Mouse (Mus musculus) liver, adult 2 months (tissue): ENCODE data around the gene Nkain2. TPM values are rescaled to one million over a fixed set of nuclear protein-coding genes. Genes with fewer than 3 reads are reported as not detected.
"Not testable (repeated sequence)": the region's sequence is repeated elsewhere in the genome, so short reads cannot be mapped to it uniquely, and the experiment has no call there.

ENCODE experiments used
- DNase-seq: peaks from one replicate; pipeline ENCODE4 v3.0.0-alpha.2; 2011; ENCODE audit warnings: low read depth, low spot score; ENCODE audit errors: extremely low read depth
- H3K27ac ChIP-seq: fragments of 200-500 bp; replicated peaks from 2 replicates; pipeline ENCODE4 v1.5.1; 2012; ENCODE audit warnings: low read depth, mild to moderate bottlenecking, control low read depth, inconsistent platforms, low read length; ENCODE audit not compliant: insufficient read depth
- H3K27me3 ChIP-seq: fragments of 200-500 bp; 2 replicates; pipeline ENCODE4 v1.6.1; 2012; ENCODE audit warnings: mild to moderate bottlenecking, moderate library complexity, low read length, inconsistent platforms; ENCODE audit not compliant: control insufficient read depth, insufficient read depth
- H3K36me3 ChIP-seq: fragments of 200-500 bp; 2 replicates; pipeline ENCODE4 v1.6.1; 2012; ENCODE audit warnings: low read length, inconsistent platforms; ENCODE audit not compliant: control insufficient read depth, insufficient read depth
- H3K4me1 ChIP-seq: fragments of 200-500 bp; 2 replicates; pipeline ENCODE4 v1.6.1; 2011; ENCODE audit warnings: low read length; ENCODE audit not compliant: control insufficient read depth, insufficient read depth
- H3K4me3 ChIP-seq: fragments of 200-500 bp; 2 replicates; pipeline ENCODE4 v1.5.1; 2011; ENCODE audit warnings: low read depth, mild to moderate bottlenecking, control low read depth, low read length, moderate library complexity; ENCODE audit not compliant: insufficient read depth
- H3K79me2 ChIP-seq: fragments of 200-500 bp; 2 replicates; pipeline ENCODE4 v1.6.1; 2012; ENCODE audit warnings: inconsistent platforms, mild to moderate bottlenecking, low read length, moderate library complexity; ENCODE audit not compliant: control insufficient read depth, insufficient read depth
- H3K9ac ChIP-seq: fragments of 200-500 bp; 2 replicates; pipeline ENCODE4 v1.6.1; 2012; ENCODE audit warnings: low read depth, mild to moderate bottlenecking, control low read depth, inconsistent platforms, low read length
- CTCF ChIP-seq: fragments of 200-500 bp; IDR thresholded peaks from 2 replicates; pipeline ENCODE4 v1.5.1; 2011; ENCODE audit warnings: low read depth, low read length, control low read depth
- POLR2A ChIP-seq: fragments of 200-500 bp; IDR thresholded peaks from 2 replicates; pipeline ENCODE4 v1.6.1; 2011; ENCODE audit warnings: low read length, control low read depth; ENCODE audit not compliant: insufficient read depth; ENCODE audit errors: extremely low read depth
- WGBS: fragments of 180-500 bp; shearing (Covaris S2); methylation state at CpG from one replicate; pipeline ENCODE4 v1.1.7; 2018; 5-methylcytosine and 5-hydroxymethylcytosine counted together
- polyA plus RNA-seq: library from polyadenylated mRNA; depleted of rRNA; stranded (reverse); fragments of >200 nt; gene quantifications from 2 replicates; pipeline ENCODE4 v1.2.3, GENCODE M21; 2012
- total RNA-seq: library from RNA; depleted of rRNA; stranded (reverse); fragments of >200 nt; gene quantifications from 2 replicates; pipeline ENCODE4 v1.2.3, GENCODE M21; 2014

The Nkain2 gene
- total and polyA plus RNA-seq, 2 experiments = 0.23 to 0.55 TPM

- Histone ChIP-seq H3K36me3 (no peaks in the 10 kb centered on the region), H3K27me3 (no peaks in the 10 kb centered on the region), H3K4me3 (no peak overlapping the region), H3K4me1 (no peaks in the 10 kb centered on the region), H3K9ac (no peak overlapping the region), H3K79me2 (no peaks in the 10 kb centered on the region), H3K27ac (no peak overlapping the region)
- no peak for DNase-seq
- 86% methylated on average over 2 of the region's 2 CpGs for WGBS
- TF ChIP-seq CTCF = no peak
- TF ChIP-seq POLR2A = no peak
Observed at GRCm38 (mm10) chr10:31931961-31932360, 958.3 kb downstream of the Nkain2 start.

- Histone ChIP-seq H3K79me2 (no peaks in the 10 kb centered on the region), H3K4me3 (no peak overlapping the region), H3K4me1 (no peaks in the 10 kb centered on the region), H3K27ac (no peak overlapping the region), H3K9ac (no peak overlapping the region), H3K36me3 (no peaks in the 10 kb centered on the region), H3K27me3 (no peaks in the 10 kb centered on the region)
- peak; percentile 0 for DNase-seq
- TF ChIP-seq POLR2A = no peak
- TF ChIP-seq CTCF = no peak
- WGBS = 72% methylated on average over 5 of the region's 5 CpGs
Observed at GRCm38 (mm10) chr10:31927657-31928056, 962.6 kb downstream of the Nkain2 start.

GRCm38 (mm10) chr10:31920901-31921300 lies 969.4 kb downstream of the Nkain2 start:
- not testable (repeated sequence) for H3K36me3 ChIP-seq, H3K4me3 ChIP-seq, H3K4me1 ChIP-seq, H3K27ac ChIP-seq, H3K27me3 ChIP-seq, H3K9ac ChIP-seq, H3K79me2 ChIP-seq
- WGBS = 32% methylated on average over 3 of the region's 3 CpGs
- DNase-seq = peak; percentile 70

GRCm38 (mm10) chr10:31907488-31907887 lies 982.8 kb downstream of the Nkain2 start:
- WGBS = 68% methylated on average over 3 of the region's 3 CpGs
- no peak overlapping the region for H3K9ac ChIP-seq
- no peak overlapping the region for H3K4me3 ChIP-seq
- no peaks in the 10 kb centered on the region for H3K4me1 ChIP-seq
- H3K36me3 ChIP-seq = no peaks in the 10 kb centered on the region
- H3K79me2 ChIP-seq = no peaks in the 10 kb centered on the region
- H3K27ac ChIP-seq = no peak overlapping the region
- DNase-seq = no peak
- no peak for TF ChIP-seq POLR2A
- TF ChIP-seq CTCF = no peak
- H3K27me3 ChIP-seq = no peaks in the 10 kb centered on the region

- 49% methylated on average over 2 of the region's 2 CpGs for WGBS
- TF ChIP-seq CTCF = no peak
- no peak for TF ChIP-seq POLR2A
- no peak for DNase-seq
- Histone ChIP-seq H3K79me2 (no peaks in the 10 kb centered on the region), H3K4me3 (no peak overlapping the region), H3K27me3 (no peaks in the 10 kb centered on the region), H3K36me3 (no peaks in the 10 kb centered on the region), H3K4me1 (no peaks in the 10 kb centered on the region), H3K9ac (no peak overlapping the region), H3K27ac (no peak overlapping the region)
Observed at GRCm38 (mm10) chr10:31899501-31899900, 990.8 kb downstream of the Nkain2 start.

- TF ChIP-seq POLR2A (no peak), CTCF (no peak)
- H3K79me2 ChIP-seq = no peaks in the 10 kb centered on the region
- H3K4me3 ChIP-seq = no peak overlapping the region
- no peaks in the 10 kb centered on the region for H3K27me3 ChIP-seq
- no peak overlapping the region for H3K27ac ChIP-seq
- DNase-seq = no peak
- H3K36me3 ChIP-seq = no peaks in the 10 kb centered on the region
- no peaks in the 10 kb centered on the region for H3K4me1 ChIP-seq
- WGBS = 52% methylated on average over 4 of the region's 4 CpGs
- H3K9ac ChIP-seq = no peak overlapping the region
Observed at GRCm38 (mm10) chr10:31873323-31873895, 1016.9 kb downstream of the Nkain2 start.
